Mouse (Mus musculus) midbrain, embryonic 15.5 days (tissue): ENCODE data around the gene Srpk1. TPM values are rescaled to one million over a fixed set of nuclear protein-coding genes. Genes with fewer than 3 reads are reported as not detected.

Experiments
- ATAC-seq: fragments of 200-750 bp; cut with Nextera tagmentation; replicated peaks from 2 replicates; pipeline ENCODE4 v1.8.0; 2017; ENCODE audit warnings: moderate TSS enrichment
- H3K27ac ChIP-seq: fragments of 300-500 bp; sonication (generic); 2 replicates; pipeline ENCODE4 v1.5.1; 2015; ENCODE audit warnings: mild to moderate bottlenecking, inconsistent platforms
- H3K27me3 ChIP-seq: fragments of 300-500 bp; sonication (generic); replicated peaks from 2 replicates; pipeline ENCODE4 v1.6.1; 2015; ENCODE audit warnings: inconsistent platforms
- H3K36me3 ChIP-seq: fragments of 300-500 bp; sonication (generic); replicated peaks from 2 replicates; pipeline ENCODE4 v1.6.1; 2015; ENCODE audit warnings: inconsistent platforms
- H3K4me1 ChIP-seq: fragments of 300-500 bp; sonication (generic); 2 replicates; pipeline ENCODE4 v1.6.1; 2015; ENCODE audit warnings: inconsistent platforms
- H3K4me2 ChIP-seq: fragments of 300-500 bp; sonication (generic); 2 replicates; pipeline ENCODE4 v1.6.1; 2015; ENCODE audit warnings: inconsistent platforms, mild to moderate bottlenecking, moderate library complexity
- H3K4me3 ChIP-seq: fragments of 300-500 bp; sonication (generic); 2 replicates; pipeline ENCODE4 v1.5.1; 2015; ENCODE audit warnings: mild to moderate bottlenecking, inconsistent platforms
- H3K9ac ChIP-seq: fragments of 300-500 bp; sonication (generic); 2 replicates; pipeline ENCODE4 v1.6.1; 2015; ENCODE audit warnings: mild to moderate bottlenecking, inconsistent platforms
- H3K9me3 ChIP-seq: fragments of 300-500 bp; sonication (generic); 2 replicates; pipeline ENCODE4 v1.6.1; 2016; ENCODE audit warnings: inconsistent platforms
- WGBS: fragments of 180-500 bp; shearing (Covaris S2); methylation state at CpG from one replicate; pipeline ENCODE4 v1.1.7; 2015; ENCODE audit warnings: mixed read lengths; 5-methylcytosine and 5-hydroxymethylcytosine counted together
- polyA plus RNA-seq: library from polyadenylated mRNA; unstranded; fragments of >200 nt; fragmentation: Nextera tagmentation; extraction: Ambion mirVana; gene quantifications from 2 replicates; pipeline ENCODE4 v1.2.1, GENCODE M21; 2015

The Srpk1 gene
- polyA plus RNA-seq, 1 experiment from 2014 or later: 91.3 TPM

GRCm38 (mm10) chr17:28601557-28602250 is 20.8 kb downstream of the Srpk1 start:
- no peak overlapping the region for H3K9ac ChIP-seq
- no peak for ATAC-seq
- no peaks in the 10 kb centered on the region for H3K27me3 ChIP-seq
- H3K4me1 ChIP-seq: no peaks in the 10 kb centered on the region
- peaks cover 66% of the 10 kb centered on the region for H3K36me3 ChIP-seq
- H3K27ac ChIP-seq: no peak overlapping the region
- H3K9me3 ChIP-seq: no peaks in the 10 kb centered on the region
- WGBS: 83% methylated on average over 9 of the region's 9 CpGs
- H3K4me3 ChIP-seq: no peak overlapping the region
- no peak overlapping the region for H3K4me2 ChIP-seq

GRCm38 (mm10) chr17:28600780-28601179 is 21.7 kb downstream of the Srpk1 start:
- Histone ChIP-seq H3K36me3 (peaks cover 73% of the 10 kb centered on the region), H3K4me2 (no peak overlapping the region), H3K27me3 (no peaks in the 10 kb centered on the region), H3K4me3 (no peak overlapping the region), H3K9ac (no peak overlapping the region), H3K4me1 (no peaks in the 10 kb centered on the region), H3K27ac (no peak overlapping the region), H3K9me3 (no peaks in the 10 kb centered on the region)
- ATAC-seq: no peak
- 94% methylated on average over 5 of the region's 5 CpGs for WGBS

- Histone ChIP-seq H3K4me2 (no peak overlapping the region), H3K9me3 (no peaks in the 10 kb centered on the region), H3K4me3 (no peak overlapping the region), H3K27ac (no peak overlapping the region), H3K4me1 (no peaks in the 10 kb centered on the region), H3K27me3 (no peaks in the 10 kb centered on the region), H3K9ac (no peak overlapping the region), H3K36me3 (peaks cover 60% of the 10 kb centered on the region)
- WGBS: 84% methylated on average over 4 of the region's 4 CpGs
- no peak for ATAC-seq
These were observed 28.5 kb downstream of the Srpk1 start for GRCm38 (mm10) chr17:28593965-28594364.

- Histone ChIP-seq H3K9me3 (no peaks in the 10 kb centered on the region), H3K36me3 (peaks cover 56% of the 10 kb centered on the region), H3K4me2 (no peak overlapping the region), H3K27ac (no peak overlapping the region), H3K4me1 (no peaks in the 10 kb centered on the region), H3K4me3 (no peak overlapping the region), H3K9ac (no peak overlapping the region), H3K27me3 (no peaks in the 10 kb centered on the region)
- no peak for ATAC-seq
- WGBS: 27% methylated on average over 4 of the region's 4 CpGs
These were observed 29.5 kb downstream of the Srpk1 start for GRCm38 (mm10) chr17:28592998-28593397.

- Histone ChIP-seq H3K27ac (no peak overlapping the region), H3K9ac (no peak overlapping the region), H3K4me1 (no peaks in the 10 kb centered on the region), H3K4me3 (no peak overlapping the region), H3K9me3 (no peaks in the 10 kb centered on the region), H3K27me3 (no peaks in the 10 kb centered on the region), H3K36me3 (peaks cover 49% of the 10 kb centered on the region), H3K4me2 (no peak overlapping the region)
- 93% methylated on average over 5 of the region's 5 CpGs for WGBS
- ATAC-seq: no peak
These were observed 31.0 kb downstream of the Srpk1 start for GRCm38 (mm10) chr17:28591476-28591875.

- no peaks in the 10 kb centered on the region for H3K9me3 ChIP-seq
- no peaks in the 10 kb centered on the region for H3K4me1 ChIP-seq
- H3K36me3 ChIP-seq: peaks cover 42% of the 10 kb centered on the region
- no peak overlapping the region for H3K27ac ChIP-seq
- no peak for ATAC-seq
- no peak overlapping the region for H3K4me3 ChIP-seq
- WGBS: 94% methylated on average over 3 of the region's 3 CpGs
- H3K4me2 ChIP-seq: no peak overlapping the region
- H3K9ac ChIP-seq: no peak overlapping the region
- H3K27me3 ChIP-seq: no peaks in the 10 kb centered on the region
These were observed 31.9 kb downstream of the Srpk1 start for GRCm38 (mm10) chr17:28590596-28590995.

GRCm38 (mm10) chr17:28588591-28588990 is 33.9 kb downstream of the Srpk1 start:
- WGBS: 76% methylated on average over 2 of the region's 2 CpGs
- Histone ChIP-seq H3K36me3 (peaks cover 42% of the 10 kb centered on the region), H3K4me1 (no peaks in the 10 kb centered on the region), H3K4me3 (no peak overlapping the region), H3K27me3 (no peaks in the 10 kb centered on the region), H3K9ac (no peak overlapping the region), H3K27ac (no peak overlapping the region), H3K4me2 (no peak overlapping the region), H3K9me3 (no peaks in the 10 kb centered on the region)
- ATAC-seq: no peak

GRCm38 (mm10) chr17:28586509-28586908 is 36.0 kb downstream of the Srpk1 start:
- no peak overlapping the region for H3K27ac ChIP-seq
- peaks cover 29% of the 10 kb centered on the region for H3K36me3 ChIP-seq
- no peaks in the 10 kb centered on the region for H3K4me1 ChIP-seq
- no peak overlapping the region for H3K9ac ChIP-seq
- WGBS: 91% methylated on average over 3 of the region's 3 CpGs
- no peak overlapping the region for H3K4me2 ChIP-seq
- H3K9me3 ChIP-seq: no peaks in the 10 kb centered on the region
- no peaks in the 10 kb centered on the region for H3K27me3 ChIP-seq
- no peak for ATAC-seq
- no peak overlapping the region for H3K4me3 ChIP-seq

GRCm38 (mm10) chr17:28581056-28581455 is 41.5 kb downstream of the Srpk1 start:
- WGBS: 66% methylated on average over 2 of the region's 2 CpGs
- Histone ChIP-seq H3K27ac (no peak overlapping the region), H3K9ac (no peak overlapping the region), H3K4me3 (no peak overlapping the region), H3K9me3 (no peaks in the 10 kb centered on the region), H3K4me1 (peaks cover 2% of the 10 kb centered on the region; the same call in 1 of the 2 replicates), H3K4me2 (no peak overlapping the region), H3K36me3 (no peaks in the 10 kb centered on the region), H3K27me3 (no peaks in the 10 kb centered on the region)
- no peak for ATAC-seq

GRCm38 (mm10) chr17:28580396-28580795 is 42.1 kb downstream of the Srpk1 start:
- no peaks in the 10 kb centered on the region for H3K27me3 ChIP-seq
- 6% methylated on average over 9 of the region's 9 CpGs for WGBS
- no peak for ATAC-seq
- H3K27ac ChIP-seq: no peak overlapping the region
- H3K4me3 ChIP-seq: no peak overlapping the region
- H3K36me3 ChIP-seq: no peaks in the 10 kb centered on the region
- H3K4me1 ChIP-seq: peaks cover 8% of the 10 kb centered on the region; the same call in 1 of the 2 replicates
- no peak overlapping the region for H3K4me2 ChIP-seq
- no peak overlapping the region for H3K9ac ChIP-seq
- H3K9me3 ChIP-seq: no peaks in the 10 kb centered on the region

GRCm38 (mm10) chr17:28575244-28576125 is 47.0 kb downstream of the Srpk1 start, which contains the start of gene Lhfpl5:
Gene Lhfpl5 (plus strand): TSS chr17:28575641.
- 15% methylated on average over 50 of the region's 50 CpGs for WGBS
- Histone ChIP-seq H3K4me1 (peaks cover 11% of the 10 kb centered on the region; the same call in 1 of the 2 replicates), H3K9me3 (no peaks in the 10 kb centered on the region), H3K27me3 (no peaks in the 10 kb centered on the region), H3K36me3 (no peaks in the 10 kb centered on the region), H3K27ac (no peak within 1 kb of the TSS), H3K4me3 (peak within 1 kb of the TSS; percentile 45), H3K4me2 (peak within 1 kb of the TSS; percentile 88), H3K9ac (peak within 1 kb of the TSS; percentile 38)
- peak; percentile 87 for ATAC-seq

GRCm38 (mm10) chr17:28572941-28573340 is 49.6 kb downstream of the Srpk1 start:
- H3K36me3 ChIP-seq: no peaks in the 10 kb centered on the region
- no peaks in the 10 kb centered on the region for H3K27me3 ChIP-seq
- 81% methylated on average over 6 of the region's 6 CpGs for WGBS
- H3K9me3 ChIP-seq: no peaks in the 10 kb centered on the region
- H3K27ac ChIP-seq: no peak overlapping the region
- no peak overlapping the region for H3K4me2 ChIP-seq
- no peak overlapping the region for H3K4me3 ChIP-seq
- no peak for ATAC-seq
- H3K4me1 ChIP-seq: peaks cover 11% of the 10 kb centered on the region; the same call in 1 of the 2 replicates
- no peak overlapping the region for H3K9ac ChIP-seq
